Mouse (Mus musculus) midbrain, embryonic 12.5 days (tissue): ENCODE results near the gene Tnfaip6. TPM values are rescaled to one million over a fixed set of nuclear protein-coding genes. Genes with fewer than 3 reads are reported as not detected.
"Not testable (repeated sequence)": the region's sequence is repeated elsewhere in the genome, so short reads cannot be mapped to it uniquely, and the experiment has no call there.

Experiments used
- ATAC-seq: fragments of 200-750 bp; cut with Nextera tagmentation; 2 replicates; pipeline ENCODE4 v1.8.0; 2017; ENCODE audit warnings: low read depth, moderate TSS enrichment, moderate library complexity; ENCODE audit not compliant: low FRiP score
- H3K27ac ChIP-seq: fragments of 300-500 bp; sonication (generic); replicated peaks from 2 replicates; pipeline ENCODE4 v1.5.1; 2016; ENCODE audit warnings: mild to moderate bottlenecking
- H3K27me3 ChIP-seq: fragments of 300-500 bp; sonication (generic); 2 replicates; pipeline ENCODE4 v1.6.1; 2016; ENCODE audit warnings: mild to moderate bottlenecking
- H3K36me3 ChIP-seq: fragments of 300-500 bp; sonication (generic); 2 replicates; pipeline ENCODE4 v1.6.1; 2016
- H3K4me1 ChIP-seq: fragments of 300-500 bp; sonication (generic); 2 replicates; pipeline ENCODE4 v1.6.1; 2016
- H3K4me2 ChIP-seq: fragments of 300-500 bp; sonication (generic); replicated peaks from 2 replicates; pipeline ENCODE4 v1.6.1; 2016; ENCODE audit warnings: mild to moderate bottlenecking, moderate library complexity
- H3K4me3 ChIP-seq: fragments of 300-500 bp; sonication (generic); 2 replicates; pipeline ENCODE4 v1.5.1; 2016; ENCODE audit warnings: mild to moderate bottlenecking
- H3K9ac ChIP-seq: fragments of 300-500 bp; sonication (generic); replicated peaks from 2 replicates; pipeline ENCODE4 v1.6.1; 2016; ENCODE audit warnings: mild to moderate bottlenecking, moderate library complexity
- H3K9me3 ChIP-seq: fragments of 300-500 bp; sonication (generic); 2 replicates; pipeline ENCODE4 v1.6.1; 2016; ENCODE audit warnings: mild to moderate bottlenecking
- WGBS: fragments of 180-500 bp; shearing (Covaris S2); methylation state at CpG from one replicate; pipeline ENCODE4 v1.1.7; 2016; 5-methylcytosine and 5-hydroxymethylcytosine counted together
- polyA plus RNA-seq: library from polyadenylated mRNA; unstranded; fragments of >200 nt; fragmentation: Nextera tagmentation; extraction: Ambion mirVana; gene quantifications from 2 replicates; pipeline ENCODE4 v1.2.1, GENCODE M21; 2016

The Tnfaip6 gene
- 14.1 and 19.6 TPM in 2 replicates for polyA plus RNA-seq

- WGBS: under 1% methylated on average over 17 of the region's 17 CpGs
- Histone ChIP-seq H3K4me2 (peak within 1 kb of the TSS; percentile 63), H3K4me1 (peaks cover 16% of the 10 kb centered on the region), H3K27ac (no peak within 1 kb of the TSS), H3K9me3 (no peaks in the 10 kb centered on the region), H3K36me3 (no peaks in the 10 kb centered on the region), H3K27me3 (peaks cover 5% of the 10 kb centered on the region), H3K4me3 (peak within 1 kb of the TSS; percentile 51), H3K9ac (peak within 1 kb of the TSS; percentile 39)
- ATAC-seq: peak; percentile 41; the same call in 1 of the 2 replicates
Observed at GRCm38 (mm10) chr2:52037882-52038281, at the start of gene Tnfaip6. Tnfaip6 (plus strand) TSS chr2:52038009.

DNA sequence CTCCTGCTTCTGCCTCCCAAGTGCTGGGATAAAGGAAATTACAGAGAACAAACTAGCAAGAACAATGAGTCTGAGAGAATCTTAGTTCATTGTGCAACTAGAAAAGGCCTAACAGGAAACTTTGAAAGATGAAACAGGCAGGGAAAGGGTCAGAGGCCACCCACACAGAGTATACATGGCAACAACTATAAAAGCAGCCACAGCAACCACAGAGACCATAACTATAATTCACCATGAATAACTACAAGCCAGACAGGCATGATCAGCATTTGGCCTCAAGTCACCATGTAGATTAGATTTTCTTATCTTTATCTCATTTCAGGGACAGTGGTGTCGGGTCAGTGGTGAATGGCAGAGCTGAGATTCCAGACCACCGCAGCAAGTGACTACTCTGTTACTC, 48.2 kb upstream of the Tnfaip6 start:
- no peaks in the 10 kb centered on the region for H3K4me1 ChIP-seq
- no peak overlapping the region for H3K4me2 ChIP-seq
- H3K9me3 ChIP-seq: no peaks in the 10 kb centered on the region
- no peak overlapping the region for H3K9ac ChIP-seq
- H3K27me3 ChIP-seq: no peaks in the 10 kb centered on the region
- H3K4me3 ChIP-seq: no peak overlapping the region
- no peak overlapping the region for H3K27ac ChIP-seq
- H3K36me3 ChIP-seq: no peaks in the 10 kb centered on the region
- WGBS: 86% methylated on average over 2 of the region's 2 CpGs
- ATAC-seq: no peak

DNA sequence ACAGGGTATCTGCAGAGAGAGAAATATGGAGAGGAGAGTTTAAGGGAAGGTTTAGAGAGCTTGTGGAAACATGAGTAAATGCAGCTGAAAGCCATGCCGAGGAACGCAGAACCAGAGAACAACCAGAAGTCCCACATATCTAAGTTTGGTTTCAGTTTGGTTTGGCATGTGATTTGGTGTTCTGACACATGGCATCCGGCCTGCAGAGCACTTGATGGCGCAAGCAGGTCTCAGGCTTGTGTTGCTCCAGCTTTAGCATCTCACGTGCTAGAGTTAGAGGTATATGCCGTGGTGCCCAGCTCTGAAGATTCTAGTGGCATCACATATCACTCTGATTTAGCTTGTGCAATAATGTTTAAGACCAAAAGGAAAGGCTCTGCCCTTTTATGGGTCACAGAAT, 46.4 kb upstream of the Tnfaip6 start:
- Histone ChIP-seq H3K4me1 (no peaks in the 10 kb centered on the region), H3K4me3 (no peak overlapping the region), H3K27ac (no peak overlapping the region), H3K4me2 (no peak overlapping the region), H3K36me3 (no peaks in the 10 kb centered on the region), H3K27me3 (no peaks in the 10 kb centered on the region), H3K9ac (no peak overlapping the region), H3K9me3 (no peaks in the 10 kb centered on the region)
- no peak for ATAC-seq
- WGBS: 95% methylated on average over 6 of the region's 6 CpGs

GRCm38 (mm10) chr2:51999996-52000395, 37.8 kb upstream of the Tnfaip6 start:
- Histone ChIP-seq H3K4me3 (no peak overlapping the region), H3K27ac (no peak overlapping the region), H3K9me3 (no peaks in the 10 kb centered on the region), H3K9ac (no peak overlapping the region), H3K27me3 (no peaks in the 10 kb centered on the region), H3K36me3 (no peaks in the 10 kb centered on the region), H3K4me2 (no peak overlapping the region), H3K4me1 (no peaks in the 10 kb centered on the region)
- ATAC-seq: no peak
- 62% methylated on average over 7 of the region's 7 CpGs for WGBS

- Histone ChIP-seq H3K4me1 (no peaks in the 10 kb centered on the region), H3K9me3 (no peaks in the 10 kb centered on the region), H3K4me2 (no peak overlapping the region), H3K27me3 (no peaks in the 10 kb centered on the region), H3K27ac (no peak overlapping the region), H3K9ac (no peak overlapping the region), H3K4me3 (no peak overlapping the region), H3K36me3 (no peaks in the 10 kb centered on the region)
- WGBS: 89% methylated on average over 8 of the region's 8 CpGs
- no peak for ATAC-seq
Observed at GRCm38 (mm10) chr2:52001521-52001920, 36.3 kb upstream of the Tnfaip6 start.

DNA sequence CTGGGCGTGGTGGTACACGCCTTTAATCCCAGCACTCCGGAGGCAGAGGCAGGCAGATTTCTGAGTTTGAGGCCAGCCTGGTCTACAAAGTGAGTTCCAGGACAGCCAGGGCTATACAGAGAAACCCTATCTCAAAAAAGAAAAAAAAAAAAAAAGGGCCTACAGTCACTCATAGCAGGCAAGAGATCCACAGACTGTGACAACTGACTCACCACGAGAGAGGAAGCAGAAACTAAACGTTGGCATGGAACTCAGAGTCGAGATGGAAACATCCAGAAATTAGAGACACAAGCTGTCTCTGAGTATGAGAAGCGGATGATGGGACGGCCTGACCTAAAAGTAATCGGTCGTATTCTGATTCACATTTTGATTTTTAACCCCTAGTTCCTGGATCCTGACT, 35.5 kb upstream of the Tnfaip6 start:
- 91% methylated on average over 10 of the region's 10 CpGs for WGBS
- ATAC-seq: not testable (repeated sequence)

GRCm38 (mm10) chr2:52006380-52006779, 31.4 kb upstream of the Tnfaip6 start:
- no peak for ATAC-seq
- Histone ChIP-seq H3K27me3 (no peaks in the 10 kb centered on the region), H3K27ac (no peak overlapping the region), H3K9me3 (no peaks in the 10 kb centered on the region), H3K4me1 (no peaks in the 10 kb centered on the region), H3K9ac (no peak overlapping the region), H3K4me3 (no peak overlapping the region), H3K4me2 (no peak overlapping the region), H3K36me3 (no peaks in the 10 kb centered on the region)
- WGBS: 70% methylated on average over 3 of the region's 3 CpGs

More for the DNA sequence above, 35.5 kb upstream of the Tnfaip6 start:
- not testable (repeated sequence) for H3K4me2 ChIP-seq, H3K27ac ChIP-seq, H3K36me3 ChIP-seq, H3K4me1 ChIP-seq, H3K9ac ChIP-seq, H3K4me3 ChIP-seq, H3K9me3 ChIP-seq, H3K27me3 ChIP-seq

GRCm38 (mm10) chr2:52011820-52012219, 26.0 kb upstream of the Tnfaip6 start:
- H3K36me3 ChIP-seq, H3K4me3 ChIP-seq, H3K4me1 ChIP-seq, H3K9ac ChIP-seq, H3K4me2 ChIP-seq, H3K27ac ChIP-seq, H3K27me3 ChIP-seq, H3K9me3 ChIP-seq, ATAC-seq: not testable (repeated sequence)
- WGBS: 83% methylated on average over 3 of the region's 3 CpGs

DNA sequence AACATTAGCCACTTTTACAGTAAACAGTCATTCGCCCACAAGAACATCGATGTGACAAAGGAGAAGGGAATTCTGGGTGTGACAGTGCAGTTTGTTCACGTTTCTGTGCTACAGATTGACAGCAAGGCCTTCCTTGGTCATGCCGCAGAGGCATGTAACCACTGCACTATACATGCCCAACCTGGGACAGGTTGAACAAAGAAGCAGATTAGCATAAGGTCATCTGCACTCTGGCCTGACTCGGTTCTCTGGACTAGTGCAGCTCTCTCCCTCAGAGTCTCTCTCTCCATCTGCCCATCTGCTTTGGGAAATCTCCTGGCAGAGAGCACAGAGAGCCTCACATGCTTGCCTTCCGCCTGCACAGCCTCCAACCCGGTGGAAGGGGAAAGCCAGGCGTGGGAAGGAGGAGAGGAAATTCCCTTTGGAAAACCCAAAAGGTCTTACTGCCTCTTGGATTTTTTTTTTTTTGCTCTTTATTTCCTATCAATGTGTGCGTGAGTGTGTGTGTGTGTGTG, 24.4 kb upstream of the Tnfaip6 start:
- Histone ChIP-seq H3K4me3 (no peak overlapping the region), H3K27me3 (no peaks in the 10 kb centered on the region), H3K4me1 (peaks cover 9% of the 10 kb centered on the region), H3K36me3 (no peaks in the 10 kb centered on the region), H3K9ac (no peak overlapping the region), H3K4me2 (no peak overlapping the region), H3K9me3 (no peaks in the 10 kb centered on the region), H3K27ac (no peak overlapping the region)
- WGBS: 80% methylated on average over 9 of the region's 9 CpGs
- no peak for ATAC-seq

- no peaks in the 10 kb centered on the region for H3K9me3 ChIP-seq
- H3K27me3 ChIP-seq: no peaks in the 10 kb centered on the region
- no peak overlapping the region for H3K9ac ChIP-seq
- WGBS: 27% methylated on average over 7 of the region's 7 CpGs
- H3K36me3 ChIP-seq: no peaks in the 10 kb centered on the region
- no peak overlapping the region for H3K4me2 ChIP-seq
- H3K27ac ChIP-seq: no peak overlapping the region
- peaks cover 9% of the 10 kb centered on the region for H3K4me1 ChIP-seq
- H3K4me3 ChIP-seq: no peak overlapping the region
- no peak for ATAC-seq
Observed at GRCm38 (mm10) chr2:52016361-52016760, 21.4 kb upstream of the Tnfaip6 start.

DNA sequence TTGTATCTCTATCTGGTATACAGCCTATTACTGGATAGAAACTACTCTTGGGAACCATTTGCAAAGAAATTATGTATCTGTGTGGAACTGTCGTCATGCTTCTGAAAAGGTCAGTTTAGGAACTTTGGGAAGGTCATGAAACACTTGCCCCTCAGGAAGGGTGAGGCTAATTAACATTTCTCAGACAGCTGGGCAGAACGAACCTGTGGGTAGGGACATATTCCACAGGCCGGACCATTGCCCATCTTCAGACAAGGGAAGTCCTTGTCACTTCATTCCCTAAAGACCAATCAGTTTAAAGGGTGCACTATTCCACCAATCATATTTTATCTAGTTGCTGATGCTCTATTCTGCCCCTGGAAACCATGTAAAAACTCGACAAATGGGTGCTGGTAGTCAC, 10.7 kb upstream of the Tnfaip6 start:
- 0 out of 2 replicates have a peak, but pooled peaks cover 3% of the 10 kb centered on the region for H3K9me3 ChIP-seq
- ATAC-seq: no peak
- no peak overlapping the region for H3K9ac ChIP-seq
- H3K27ac ChIP-seq: no peak overlapping the region
- WGBS: 83% methylated on average over 4 of the region's 4 CpGs
- no peak overlapping the region for H3K4me2 ChIP-seq
- no peaks in the 10 kb centered on the region for H3K36me3 ChIP-seq
- no peaks in the 10 kb centered on the region for H3K4me1 ChIP-seq
- no peak overlapping the region for H3K4me3 ChIP-seq
- no peaks in the 10 kb centered on the region for H3K27me3 ChIP-seq

GRCm38 (mm10) chr2:52029426-52029825, 8.4 kb upstream of the Tnfaip6 start:
- Histone ChIP-seq H3K27ac (no peak overlapping the region), H3K4me2 (no peak overlapping the region), H3K9ac (no peak overlapping the region), H3K27me3 (no peaks in the 10 kb centered on the region; the same call in 1 of the 2 replicates), H3K36me3 (no peaks in the 10 kb centered on the region), H3K4me1 (no peaks in the 10 kb centered on the region), H3K9me3 (0 out of 2 replicates have a peak, but pooled peaks cover 3% of the 10 kb centered on the region), H3K4me3 (no peak overlapping the region)
- no peak for ATAC-seq
- WGBS: 80% methylated on average over 3 of the region's 3 CpGs

DNA sequence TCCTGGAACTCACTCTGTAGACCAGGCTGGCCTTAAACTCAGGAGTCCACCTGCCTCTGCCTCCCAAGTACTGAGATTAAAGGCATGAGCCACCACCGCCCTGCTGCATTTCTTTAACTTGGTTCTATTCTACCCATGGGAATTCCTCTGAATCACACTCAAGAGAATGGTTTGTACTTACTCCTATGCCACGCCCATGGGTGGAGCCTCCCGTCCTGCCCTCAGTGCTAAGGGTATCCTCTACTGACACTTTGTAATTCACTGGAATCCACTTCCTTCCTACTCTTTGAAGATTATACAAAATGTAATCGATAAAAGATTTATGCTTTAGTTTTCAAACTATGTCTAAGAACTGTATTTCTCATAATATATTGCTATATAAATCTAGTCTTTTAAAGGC, 6.3 kb upstream of the Tnfaip6 start:
- H3K9me3 ChIP-seq: 0 out of 2 replicates have a peak, but pooled peaks cover 3% of the 10 kb centered on the region
- no peak overlapping the region for H3K4me2 ChIP-seq
- H3K27ac ChIP-seq: no peak overlapping the region
- H3K27me3 ChIP-seq: no peaks in the 10 kb centered on the region; the same call in 1 of the 2 replicates
- no peaks in the 10 kb centered on the region for H3K36me3 ChIP-seq
- ATAC-seq: no peak
- H3K4me1 ChIP-seq: no peaks in the 10 kb centered on the region
- H3K9ac ChIP-seq: no peak overlapping the region
- WGBS: 85% methylated on average over 4 of the region's 4 CpGs
- H3K4me3 ChIP-seq: no peak overlapping the region
